Mouse (Mus musculus): ENCODE measurements around the gene Adgrb3. TPM values are rescaled to one million over a fixed set of nuclear protein-coding genes. Genes with fewer than 3 reads are reported as not detected.

The Adgrb3 gene
- polyA plus RNA-seq, 1 experiment from 2014 or later, result 9.3 TPM

GRCm38 (mm10) chr1:25777459-25777858, 52.0 kb downstream of the Adgrb3 start:
- DNase-seq (ENCODE audit: low spot score) (no peak), ATAC-seq (replicated peaks; ENCODE audit: low FRiP score) (no peak)
- no peak overlapping the region for H3K27ac ChIP-seq (ENCODE audit: low read depth, low read length)
- H3K4me3 ChIP-seq (ENCODE audit: low read depth, low read length), result no peak overlapping the region
- H3K9me3 ChIP-seq (ENCODE audit: control insufficient read depth, low read length), result no peaks in the 10 kb centered on the region
- H3K9ac ChIP-seq (ENCODE audit: low read length), result no peak overlapping the region
- H3K36me3 ChIP-seq (ENCODE audit: control insufficient read depth, insufficient read depth, low read length), result no peaks in the 10 kb centered on the region
- H3K4me1 ChIP-seq (replicated peaks; ENCODE audit: control insufficient read depth, insufficient read depth, low read length), result no peaks in the 10 kb centered on the region
- H3K4me2 ChIP-seq (ENCODE audit: low read depth, low read length, severe bottlenecking), result no peak overlapping the region
- H3K27me3 ChIP-seq (ENCODE audit: control insufficient read depth, insufficient read depth, low read length), result no peaks in the 10 kb centered on the region
- WGBS, result 85% methylated on average over 4 of the region's 4 CpGs

DNA sequence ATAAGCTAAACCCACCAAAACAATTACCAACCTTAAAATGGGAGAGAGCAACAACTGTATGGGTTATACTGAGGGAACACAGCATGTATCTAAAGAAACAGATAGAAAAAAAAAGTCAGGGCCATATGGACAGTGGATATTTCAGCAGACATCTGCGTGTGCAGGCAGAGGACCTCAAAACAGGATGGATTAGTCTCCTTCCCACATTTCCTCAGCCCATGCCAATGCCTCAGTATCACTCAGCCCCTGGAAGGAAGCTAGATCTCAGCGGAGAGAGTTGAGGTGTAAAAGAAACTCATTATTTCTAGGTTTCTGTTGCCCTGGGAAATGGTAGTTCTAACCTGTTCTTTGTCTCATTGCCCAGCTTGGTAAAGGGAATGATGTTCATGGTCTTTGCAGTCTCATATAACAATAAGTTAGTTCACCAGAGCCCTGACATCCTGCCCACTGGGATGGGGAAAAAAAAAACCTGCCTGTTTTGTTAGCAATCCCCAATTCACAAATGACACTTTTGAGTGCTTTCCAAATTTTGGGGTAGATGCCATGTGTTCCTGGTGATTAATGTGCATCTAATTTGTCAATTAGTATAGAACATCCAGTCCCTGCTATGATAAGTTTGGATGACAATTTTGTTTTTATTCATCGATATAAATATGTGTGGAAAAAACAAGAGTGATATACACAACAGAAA, 53.9 kb downstream of the Adgrb3 start:
- DNase-seq (ENCODE audit: low spot score) (no peak), ATAC-seq (replicated peaks; ENCODE audit: low FRiP score) (no peak)
- Histone ChIP-seq H3K9ac (ENCODE audit: low read length) (no peak overlapping the region), H3K4me2 (ENCODE audit: low read depth, low read length, severe bottlenecking) (no peak overlapping the region), H3K4me1 (replicated peaks; ENCODE audit: control insufficient read depth, insufficient read depth, low read length) (no peaks in the 10 kb centered on the region), H3K4me3 (ENCODE audit: low read depth, low read length) (no peak overlapping the region), H3K27me3 (ENCODE audit: control insufficient read depth, insufficient read depth, low read length) (no peaks in the 10 kb centered on the region), H3K27ac (ENCODE audit: low read depth, low read length) (no peak overlapping the region), H3K9me3 (ENCODE audit: control insufficient read depth, low read length) (no peaks in the 10 kb centered on the region), H3K36me3 (ENCODE audit: control insufficient read depth, insufficient read depth, low read length) (no peaks in the 10 kb centered on the region)
- WGBS, result 82% methylated on average over 3 of the region's 3 CpGs

- Histone ChIP-seq H3K9me3 (ENCODE audit: control insufficient read depth, low read length) (no peaks in the 10 kb centered on the region), H3K4me1 (replicated peaks; ENCODE audit: control insufficient read depth, insufficient read depth, low read length) (no peaks in the 10 kb centered on the region), H3K27me3 (ENCODE audit: control insufficient read depth, insufficient read depth, low read length) (no peaks in the 10 kb centered on the region), H3K4me3 (ENCODE audit: low read depth, low read length) (no peak overlapping the region), H3K4me2 (ENCODE audit: low read depth, low read length, severe bottlenecking) (no peak overlapping the region), H3K36me3 (ENCODE audit: control insufficient read depth, insufficient read depth, low read length) (no peaks in the 10 kb centered on the region), H3K9ac (ENCODE audit: low read length) (no peak overlapping the region), H3K27ac (ENCODE audit: low read depth, low read length) (no peak overlapping the region)
- DNase-seq (ENCODE audit: low spot score) (no peak), ATAC-seq (replicated peaks; ENCODE audit: low FRiP score) (no peak)
- 88% methylated on average over 2 of the region's 2 CpGs for WGBS
Measured at GRCm38 (mm10) chr1:25768958-25769357, 60.5 kb downstream of the Adgrb3 start.

GRCm38 (mm10) chr1:25755265-25755664, 74.2 kb downstream of the Adgrb3 start:
- Histone ChIP-seq H3K9me3 (ENCODE audit: control insufficient read depth, low read length) (no peaks in the 10 kb centered on the region), H3K27ac (ENCODE audit: low read depth, low read length) (no peak overlapping the region)
- no peak for ATAC-seq (replicated peaks; ENCODE audit: low FRiP score)

DNA sequence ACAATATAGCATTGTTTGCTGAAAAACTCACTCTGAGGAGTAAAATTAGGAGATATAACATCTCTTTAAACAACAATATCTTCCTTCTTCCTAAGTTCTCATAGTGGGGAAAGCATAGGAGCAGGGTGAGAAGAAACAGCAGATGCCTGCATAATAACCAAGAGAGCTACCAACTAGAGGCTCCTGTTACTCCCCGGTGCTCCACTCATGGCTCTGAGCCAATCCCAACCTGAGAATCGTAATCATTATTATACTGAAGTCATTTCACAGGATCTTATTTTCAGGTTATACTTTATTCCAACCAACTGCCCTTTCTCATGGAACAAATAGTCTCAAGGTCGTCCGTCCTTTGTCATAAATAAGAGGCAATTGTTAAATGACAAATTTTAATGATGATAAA, 75.0 kb downstream of the Adgrb3 start:
- Histone ChIP-seq H3K4me1 (replicated peaks; ENCODE audit: control insufficient read depth, insufficient read depth, low read length) (no peaks in the 10 kb centered on the region), H3K9ac (ENCODE audit: low read length) (no peak overlapping the region), H3K36me3 (ENCODE audit: control insufficient read depth, insufficient read depth, low read length) (no peaks in the 10 kb centered on the region), H3K4me2 (ENCODE audit: low read depth, low read length, severe bottlenecking) (no peak overlapping the region), H3K27ac (ENCODE audit: low read depth, low read length) (no peak overlapping the region), H3K27me3 (ENCODE audit: control insufficient read depth, insufficient read depth, low read length) (no peaks in the 10 kb centered on the region), H3K4me3 (ENCODE audit: low read depth, low read length) (no peak overlapping the region), H3K9me3 (ENCODE audit: control insufficient read depth, low read length) (no peaks in the 10 kb centered on the region)
- DNase-seq (ENCODE audit: low spot score) (no peak), ATAC-seq (replicated peaks; ENCODE audit: low FRiP score) (no peak)
- WGBS, result 88% methylated on average over 4 of the region's 4 CpGs

More at GRCm38 (mm10) chr1:25755265-25755664, 74.2 kb downstream of the Adgrb3 start:
- Histone ChIP-seq H3K4me1 (replicated peaks; ENCODE audit: control insufficient read depth, insufficient read depth, low read length) (no peaks in the 10 kb centered on the region), H3K4me2 (ENCODE audit: low read depth, low read length, severe bottlenecking) (no peak overlapping the region), H3K27me3 (ENCODE audit: control insufficient read depth, insufficient read depth, low read length) (no peaks in the 10 kb centered on the region), H3K36me3 (ENCODE audit: control insufficient read depth, insufficient read depth, low read length) (no peaks in the 10 kb centered on the region), H3K9ac (ENCODE audit: low read length) (no peak overlapping the region), H3K4me3 (ENCODE audit: low read depth, low read length) (no peak overlapping the region)
- DNase-seq (ENCODE audit: low spot score), result no peak

- Histone ChIP-seq H3K4me3 (ENCODE audit: low read depth, low read length) (no peak overlapping the region), H3K4me1 (replicated peaks; ENCODE audit: control insufficient read depth, insufficient read depth, low read length) (no peaks in the 10 kb centered on the region), H3K27me3 (ENCODE audit: control insufficient read depth, insufficient read depth, low read length) (no peaks in the 10 kb centered on the region), H3K9me3 (ENCODE audit: control insufficient read depth, low read length) (no peaks in the 10 kb centered on the region), H3K27ac (ENCODE audit: low read depth, low read length) (no peak overlapping the region), H3K4me2 (ENCODE audit: low read depth, low read length, severe bottlenecking) (no peak overlapping the region), H3K9ac (ENCODE audit: low read length) (no peak overlapping the region), H3K36me3 (ENCODE audit: control insufficient read depth, insufficient read depth, low read length) (no peaks in the 10 kb centered on the region)
- no peak for DNase-seq (ENCODE audit: low spot score)
- ATAC-seq (replicated peaks; ENCODE audit: low FRiP score), result no peak
- WGBS, result 91% methylated on average over 4 of the region's 4 CpGs
Measured at GRCm38 (mm10) chr1:25745575-25745974, 83.9 kb downstream of the Adgrb3 start.

GRCm38 (mm10) chr1:25744736-25745135, 84.8 kb downstream of the Adgrb3 start:
- 88% methylated on average over 6 of the region's 6 CpGs for whole genome bisulfite sequencing
- Histone ChIP-seq H3K4me3 (ENCODE audit: low read depth, low read length) (no peak overlapping the region), H3K27ac (ENCODE audit: low read depth, low read length) (no peak overlapping the region), H3K4me2 (ENCODE audit: low read depth, low read length, severe bottlenecking) (no peak overlapping the region), H3K27me3 (ENCODE audit: control insufficient read depth, insufficient read depth, low read length) (no peaks in the 10 kb centered on the region), H3K9me3 (ENCODE audit: control insufficient read depth, low read length) (no peaks in the 10 kb centered on the region), H3K9ac (ENCODE audit: low read length) (no peak overlapping the region), H3K4me1 (replicated peaks; ENCODE audit: control insufficient read depth, insufficient read depth, low read length) (no peaks in the 10 kb centered on the region), H3K36me3 (ENCODE audit: control insufficient read depth, insufficient read depth, low read length) (no peaks in the 10 kb centered on the region)
- DNase-seq (ENCODE audit: low spot score) (no peak), ATAC-seq (replicated peaks; ENCODE audit: low FRiP score) (no peak)

GRCm38 (mm10) chr1:25729844-25730243, 99.7 kb downstream of the Adgrb3 start:
- DNase-seq (ENCODE audit: low spot score), result no peak
- no peaks in the 10 kb centered on the region for H3K9me3 ChIP-seq (ENCODE audit: control insufficient read depth, low read length)
- no peak overlapping the region for H3K4me3 ChIP-seq (ENCODE audit: low read depth, low read length)
- no peaks in the 10 kb centered on the region for H3K27me3 ChIP-seq (ENCODE audit: control insufficient read depth, insufficient read depth, low read length)
- H3K9ac ChIP-seq (ENCODE audit: low read length), result no peak overlapping the region
- no peak overlapping the region for H3K4me2 ChIP-seq (ENCODE audit: low read depth, low read length, severe bottlenecking)
- 96% methylated on average over 5 of the region's 5 CpGs for WGBS
- ATAC-seq (replicated peaks; ENCODE audit: low FRiP score), result no peak
- H3K27ac ChIP-seq (ENCODE audit: low read depth, low read length), result no peak overlapping the region
- H3K36me3 ChIP-seq (ENCODE audit: control insufficient read depth, insufficient read depth, low read length), result no peaks in the 10 kb centered on the region
- H3K4me1 ChIP-seq (replicated peaks; ENCODE audit: control insufficient read depth, insufficient read depth, low read length), result no peaks in the 10 kb centered on the region

- Histone ChIP-seq H3K27ac (ENCODE audit: low read depth, low read length) (no peak overlapping the region), H3K4me1 (replicated peaks; ENCODE audit: control insufficient read depth, insufficient read depth, low read length) (no peaks in the 10 kb centered on the region), H3K36me3 (ENCODE audit: control insufficient read depth, insufficient read depth, low read length) (no peaks in the 10 kb centered on the region), H3K4me3 (ENCODE audit: low read depth, low read length) (no peak overlapping the region), H3K4me2 (ENCODE audit: low read depth, low read length, severe bottlenecking) (no peak overlapping the region), H3K9ac (ENCODE audit: low read length) (no peak overlapping the region), H3K27me3 (ENCODE audit: control insufficient read depth, insufficient read depth, low read length) (no peaks in the 10 kb centered on the region), H3K9me3 (ENCODE audit: control insufficient read depth, low read length) (no peaks in the 10 kb centered on the region)
- no peak for DNase-seq (ENCODE audit: low spot score)
- no peak for ATAC-seq (replicated peaks; ENCODE audit: low FRiP score)
- WGBS, result 65% methylated on average over 1 of the region's 1 CpGs
Measured at GRCm38 (mm10) chr1:25711474-25711873, 118.0 kb downstream of the Adgrb3 start.
